Mouse (Mus musculus) liver, embryonic 13.5 days (tissue): ENCODE measurements at regions not wholly inside any gene's neighbourhood (a gene's known extent, or its start where the extent isn't known, plus 50 kb on each side); places are given as distances from the start of the nearest gene placed in this dataset.

Source experiments
- ATAC-seq: fragments of 200-750 bp; cut with Nextera tagmentation; 2 replicates; pipeline ENCODE4 v1.8.0; 2017; ENCODE audit warnings: low read depth, mild to moderate bottlenecking, moderate number of reproducible peaks, moderate library complexity
- DNase-seq: peaks from one replicate; pipeline ENCODE4 v3.0.0; 2022
- H3K27ac ChIP-seq: fragments of 300-500 bp; sonication (generic); 2 replicates; pipeline ENCODE4 v1.5.1; 2015; ENCODE audit warnings: moderate library complexity, mild to moderate bottlenecking, inconsistent platforms
- H3K27me3 ChIP-seq: fragments of 300-500 bp; sonication (generic); 2 replicates; pipeline ENCODE4 v1.6.1; 2015; ENCODE audit warnings: mild to moderate bottlenecking, inconsistent platforms
- H3K36me3 ChIP-seq: fragments of 300-500 bp; sonication (generic); 2 replicates; pipeline ENCODE4 v1.6.1; 2015; ENCODE audit warnings: mild to moderate bottlenecking, inconsistent platforms
- H3K4me1 ChIP-seq: fragments of 300-500 bp; sonication (generic); replicated peaks from 2 replicates; pipeline ENCODE4 v1.6.1; 2015; ENCODE audit warnings: inconsistent platforms
- H3K4me2 ChIP-seq: fragments of 300-500 bp; sonication (generic); 2 replicates; pipeline ENCODE4 v1.6.1; 2015; ENCODE audit warnings: inconsistent platforms, mild to moderate bottlenecking, moderate library complexity
- H3K4me3 ChIP-seq: fragments of 300-500 bp; sonication (generic); replicated peaks from 2 replicates; pipeline ENCODE4 v1.5.1; 2015; ENCODE audit warnings: mild to moderate bottlenecking, inconsistent platforms
- H3K9ac ChIP-seq: fragments of 300-500 bp; sonication (generic); 2 replicates; pipeline ENCODE4 v1.6.1; 2015; ENCODE audit warnings: mild to moderate bottlenecking, inconsistent platforms
- H3K9me3 ChIP-seq: fragments of 300-500 bp; sonication (generic); replicated peaks from 2 replicates; pipeline ENCODE4 v1.6.1; 2016; ENCODE audit warnings: inconsistent platforms
- WGBS: fragments of 180-500 bp; shearing (Covaris S2); methylation state at CpG from one replicate; pipeline ENCODE4 v1.1.7; 2015; ENCODE audit not compliant: insufficient replicate concordance; 5-methylcytosine and 5-hydroxymethylcytosine counted together

DNA sequence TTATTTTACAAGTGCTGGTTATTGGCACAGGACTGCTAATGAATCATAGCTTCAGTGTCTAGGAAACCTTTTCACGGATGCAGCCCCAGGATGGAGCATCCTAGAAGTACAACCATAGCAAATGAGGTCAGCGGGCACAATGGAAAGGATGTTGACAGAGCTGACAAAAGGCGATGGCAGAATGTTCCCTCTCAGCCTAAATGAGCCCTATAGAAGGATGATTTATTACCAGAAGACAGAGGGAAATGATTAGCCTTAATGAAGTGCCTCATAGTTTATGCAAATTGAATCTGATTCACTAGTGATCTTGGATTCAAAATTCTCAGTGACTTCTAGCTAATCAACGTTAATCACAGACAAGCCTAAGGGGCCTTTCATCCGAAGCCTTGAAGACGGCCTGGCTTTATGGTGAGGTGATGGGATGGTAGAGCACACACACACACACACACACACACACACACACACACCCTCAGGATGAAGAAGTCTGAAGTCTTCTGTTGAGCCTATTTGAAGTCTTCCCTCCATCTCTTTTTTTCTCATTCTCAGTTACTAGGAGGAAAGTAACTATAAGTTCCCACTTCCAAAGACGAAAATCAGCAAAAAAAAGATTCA lies 267.4 kb upstream of the Clec14a start:
- ATAC-seq = no peak

DNA sequence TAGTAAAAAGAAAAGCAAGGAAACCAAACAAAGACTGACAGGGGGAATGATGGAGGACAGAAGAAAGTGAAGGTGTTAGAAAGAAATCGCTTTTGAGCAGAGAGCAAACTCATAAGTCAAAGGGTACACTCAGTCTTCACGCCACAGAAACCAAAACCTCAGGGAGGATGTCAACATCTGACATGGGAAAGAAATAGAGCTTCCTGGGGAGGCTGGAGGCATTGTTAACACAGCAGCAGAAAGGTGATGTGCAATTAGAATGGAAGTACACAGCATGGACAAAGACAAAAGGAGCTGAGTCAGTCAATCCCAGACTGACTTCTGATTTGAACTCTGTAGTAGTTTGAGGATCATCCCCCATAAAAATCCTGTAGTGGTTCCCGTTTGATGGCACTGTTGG lies 261.2 kb upstream of the Clec14a start:
- Histone ChIP-seq H3K9ac (no peak overlapping the region), H3K4me2 (no peak overlapping the region), H3K4me3 (no peak overlapping the region), H3K27ac (no peak overlapping the region), H3K4me1 (no peaks in the 10 kb centered on the region), H3K27me3 (no peaks in the 10 kb centered on the region), H3K36me3 (no peaks in the 10 kb centered on the region), H3K9me3 (no peaks in the 10 kb centered on the region)
- no peak for DNase-seq
- WGBS = 14% methylated on average over 3 of the region's 3 CpGs
- no peak for ATAC-seq

More for the DNA sequence above, 267.4 kb upstream of the Clec14a start:
- Histone ChIP-seq H3K27ac (no peak overlapping the region), H3K9ac (no peak overlapping the region), H3K4me3 (no peak overlapping the region), H3K9me3 (no peaks in the 10 kb centered on the region), H3K27me3 (no peaks in the 10 kb centered on the region), H3K36me3 (no peaks in the 10 kb centered on the region), H3K4me1 (no peaks in the 10 kb centered on the region), H3K4me2 (no peak overlapping the region)
- 64% methylated on average over 7 of the region's 7 CpGs for WGBS
- no peak for DNase-seq

- WGBS = 10% methylated on average over 1 of the region's 1 CpGs
- DNase-seq = no peak
- Histone ChIP-seq H3K36me3 (no peaks in the 10 kb centered on the region), H3K4me1 (no peaks in the 10 kb centered on the region), H3K9ac (no peak overlapping the region), H3K9me3 (no peaks in the 10 kb centered on the region), H3K27ac (no peak overlapping the region), H3K4me2 (no peak overlapping the region), H3K4me3 (no peak overlapping the region), H3K27me3 (no peaks in the 10 kb centered on the region)
- no peak for ATAC-seq
These were observed 247.7 kb upstream of the Clec14a start for GRCm38 (mm10) chr12:58516800-58517199.

GRCm38 (mm10) chr12:58513951-58514350 lies 244.9 kb upstream of the Clec14a start:
- DNase-seq (no peak), ATAC-seq (no peak)
- Histone ChIP-seq H3K27ac (no peak overlapping the region), H3K9ac (no peak overlapping the region), H3K36me3 (no peaks in the 10 kb centered on the region), H3K27me3 (no peaks in the 10 kb centered on the region), H3K4me2 (no peak overlapping the region), H3K9me3 (no peaks in the 10 kb centered on the region), H3K4me3 (no peak overlapping the region), H3K4me1 (no peaks in the 10 kb centered on the region)
- WGBS = 71% methylated on average over 1 of the region's 1 CpGs

DNA sequence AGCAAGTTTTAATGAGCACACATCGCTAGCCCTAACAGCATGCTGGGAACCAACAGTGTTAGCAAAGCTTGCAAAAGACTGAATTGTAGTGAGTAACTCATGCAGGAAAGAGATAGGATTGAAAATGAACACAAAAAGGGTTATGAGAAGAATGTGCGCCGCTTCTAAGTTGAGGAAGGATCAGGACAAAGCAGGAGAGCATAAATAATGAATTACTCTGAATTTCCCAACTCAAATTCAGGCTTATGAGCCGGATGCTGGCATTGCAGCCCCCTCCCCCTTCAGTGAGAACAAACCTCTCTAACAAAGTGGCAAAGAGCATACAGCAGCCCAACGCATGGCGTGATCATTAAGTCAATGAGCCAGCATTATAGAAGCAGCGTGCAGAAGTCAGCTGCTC lies 243.6 kb upstream of the Clec14a start:
- H3K9ac ChIP-seq = no peak overlapping the region
- no peaks in the 10 kb centered on the region for H3K4me1 ChIP-seq
- H3K36me3 ChIP-seq = no peaks in the 10 kb centered on the region
- H3K4me3 ChIP-seq = no peak overlapping the region
- H3K9me3 ChIP-seq = no peaks in the 10 kb centered on the region
- H3K27ac ChIP-seq = no peak overlapping the region
- DNase-seq (no peak), ATAC-seq (no peak)
- no peak overlapping the region for H3K4me2 ChIP-seq
- 71% methylated on average over 7 of the region's 7 CpGs for WGBS
- no peaks in the 10 kb centered on the region for H3K27me3 ChIP-seq

DNA sequence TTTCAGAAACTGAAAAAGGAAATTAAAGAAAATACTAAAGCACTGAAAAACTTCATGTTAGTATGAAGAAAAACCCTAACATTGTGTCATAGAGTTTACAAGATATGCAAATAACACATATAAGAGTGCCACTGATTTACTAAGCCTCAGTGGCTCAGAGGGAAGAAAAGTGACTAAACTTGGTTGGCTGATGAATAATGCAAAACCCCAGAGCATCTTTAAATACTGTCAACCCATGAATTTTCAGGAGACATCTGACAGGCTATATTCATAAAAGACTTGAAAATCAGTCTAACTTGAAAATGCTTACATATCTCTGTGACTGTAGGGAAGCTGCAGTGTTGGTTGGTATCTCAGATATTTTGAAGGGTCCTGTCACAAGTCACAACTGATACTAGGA lies 235.2 kb upstream of the Clec14a start:
- H3K36me3 ChIP-seq = no peaks in the 10 kb centered on the region
- no peak overlapping the region for H3K9ac ChIP-seq
- no peak overlapping the region for H3K4me2 ChIP-seq
- no peaks in the 10 kb centered on the region for H3K9me3 ChIP-seq
- H3K27me3 ChIP-seq = no peaks in the 10 kb centered on the region
- no peak overlapping the region for H3K4me3 ChIP-seq
- ATAC-seq (no peak), DNase-seq (no peak)
- no peak overlapping the region for H3K27ac ChIP-seq
- no peaks in the 10 kb centered on the region for H3K4me1 ChIP-seq

DNA sequence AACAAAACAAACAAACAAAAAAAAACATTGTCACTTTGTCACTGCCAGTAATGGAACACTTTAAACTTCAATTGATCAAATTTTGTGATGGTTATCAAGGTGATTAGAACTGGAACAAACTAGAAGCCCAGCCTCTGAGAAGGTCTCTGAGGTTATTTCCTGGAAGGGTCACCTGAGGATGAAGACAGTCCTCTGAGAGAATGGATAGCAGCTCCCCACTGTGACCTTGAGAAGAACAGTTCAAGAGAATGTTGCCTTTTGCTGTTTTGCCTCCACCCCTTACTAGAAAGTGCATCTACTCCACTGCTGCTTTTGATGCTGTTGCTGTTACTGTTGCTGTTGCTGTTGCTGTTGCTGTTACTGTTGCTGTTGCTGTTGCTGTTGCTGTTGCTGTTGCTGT lies 205.1 kb upstream of the Clec14a start:
- Histone ChIP-seq H3K27me3 (no peaks in the 10 kb centered on the region), H3K9ac (no peak overlapping the region), H3K4me1 (no peaks in the 10 kb centered on the region), H3K4me3 (no peak overlapping the region), H3K9me3 (no peaks in the 10 kb centered on the region), H3K36me3 (no peaks in the 10 kb centered on the region), H3K27ac (no peak overlapping the region), H3K4me2 (no peak overlapping the region)
- no peak for DNase-seq
- ATAC-seq = no peak

DNA sequence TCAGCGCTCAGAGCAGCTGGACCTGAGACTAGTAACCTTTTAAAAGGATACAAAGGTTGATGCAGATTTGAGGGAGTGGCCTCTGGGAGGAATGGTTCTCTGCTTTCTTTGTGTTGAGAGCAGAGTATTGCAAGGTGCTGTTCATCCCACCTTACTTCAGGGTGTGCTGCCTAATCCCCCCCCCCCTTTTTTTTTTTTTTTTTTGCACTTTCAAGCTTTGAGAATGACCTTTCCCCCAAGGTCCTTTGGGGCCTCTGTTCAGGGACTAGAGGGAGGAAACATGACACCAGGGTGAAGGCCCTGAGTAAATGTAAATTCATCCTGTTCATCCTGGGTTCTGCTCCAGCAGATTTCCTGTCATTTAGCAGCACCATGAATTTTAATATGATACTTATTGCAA lies 204.4 kb upstream of the Clec14a start:
- no peak for ATAC-seq
- H3K4me1 ChIP-seq = no peaks in the 10 kb centered on the region
- H3K4me2 ChIP-seq = no peak overlapping the region
- no peaks in the 10 kb centered on the region for H3K9me3 ChIP-seq
- H3K36me3 ChIP-seq = no peaks in the 10 kb centered on the region
- H3K9ac ChIP-seq = no peak overlapping the region
- H3K27ac ChIP-seq = no peak overlapping the region
- DNase-seq = no peak
- H3K4me3 ChIP-seq = no peak overlapping the region
- 63% methylated on average over 1 of the region's 1 CpGs for WGBS
- no peaks in the 10 kb centered on the region for H3K27me3 ChIP-seq

GRCm38 (mm10) chr12:58460465-58460864 lies 191.4 kb upstream of the Clec14a start:
- Histone ChIP-seq H3K27ac (no peak overlapping the region), H3K4me2 (no peak overlapping the region)
- no peak for DNase-seq

DNA sequence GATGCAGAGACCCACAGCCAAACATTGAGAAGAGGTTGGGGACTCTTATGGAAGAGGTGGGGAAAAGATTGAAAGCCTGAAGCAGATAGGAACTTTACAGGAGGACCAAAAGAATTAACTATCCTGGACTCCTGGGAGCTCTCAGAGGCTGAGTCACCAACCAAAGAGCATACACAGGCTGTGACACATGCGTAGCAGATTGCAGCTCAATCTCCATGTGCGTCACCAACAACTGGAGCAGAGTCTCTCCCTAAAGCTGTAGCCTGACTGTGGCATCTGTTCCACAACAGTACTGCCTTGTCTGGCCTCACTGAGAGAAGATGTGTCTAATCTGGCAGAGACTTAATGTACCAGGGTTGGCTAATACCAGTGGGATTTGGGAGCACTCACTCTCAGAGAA lies 185.7 kb upstream of the Clec14a start:
- Histone ChIP-seq H3K4me1 (no peaks in the 10 kb centered on the region), H3K27me3 (no peaks in the 10 kb centered on the region), H3K4me3 (no peak overlapping the region), H3K9ac (no peak overlapping the region), H3K9me3 (no peaks in the 10 kb centered on the region), H3K27ac (no peak overlapping the region), H3K4me2 (no peak overlapping the region), H3K36me3 (no peaks in the 10 kb centered on the region)
- no peak for DNase-seq
- ATAC-seq = no peak
- 63% methylated on average over 2 of the region's 2 CpGs for WGBS

More at GRCm38 (mm10) chr12:58460465-58460864, 191.4 kb upstream of the Clec14a start:
- no peaks in the 10 kb centered on the region for H3K9me3 ChIP-seq
- H3K9ac ChIP-seq = no peak overlapping the region
- H3K4me1 ChIP-seq = no peaks in the 10 kb centered on the region
- no peaks in the 10 kb centered on the region for H3K36me3 ChIP-seq
- no peak for ATAC-seq
- WGBS = 76% methylated on average over 3 of the region's 3 CpGs
- no peaks in the 10 kb centered on the region for H3K27me3 ChIP-seq
- H3K4me3 ChIP-seq = no peak overlapping the region

DNA sequence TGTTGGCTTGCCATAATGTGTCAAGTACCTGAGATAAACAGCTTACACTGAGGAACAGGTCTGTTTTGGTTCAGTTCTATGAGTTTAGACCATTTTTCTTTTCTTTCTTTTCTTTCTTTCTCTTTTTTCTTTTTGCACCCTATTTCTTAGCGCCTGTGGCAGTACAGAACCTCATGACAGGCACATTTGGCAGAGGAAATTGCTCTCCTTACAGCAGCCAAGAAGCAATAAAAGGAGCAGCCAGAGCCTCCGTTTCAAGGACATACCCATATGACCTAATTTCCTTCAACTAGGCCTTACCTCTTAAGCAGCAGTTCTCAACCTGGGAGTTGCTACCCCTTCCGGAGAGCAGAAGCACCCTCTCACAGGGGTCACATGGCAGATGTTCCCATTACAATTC lies 173.9 kb upstream of the Clec14a start:
- DNase-seq (no peak), ATAC-seq (no peak)
- H3K4me1 ChIP-seq = no peaks in the 10 kb centered on the region
- no peak overlapping the region for H3K4me3 ChIP-seq
- no peaks in the 10 kb centered on the region for H3K36me3 ChIP-seq
- no peaks in the 10 kb centered on the region for H3K27me3 ChIP-seq
- 56% methylated on average over 3 of the region's 3 CpGs for WGBS
- no peak overlapping the region for H3K4me2 ChIP-seq
- H3K27ac ChIP-seq = no peak overlapping the region
- H3K9ac ChIP-seq = no peak overlapping the region
- H3K9me3 ChIP-seq = no peaks in the 10 kb centered on the region

- Histone ChIP-seq H3K27me3 (no peaks in the 10 kb centered on the region), H3K36me3 (no peaks in the 10 kb centered on the region), H3K9me3 (no peaks in the 10 kb centered on the region), H3K27ac (no peak overlapping the region), H3K4me3 (no peak overlapping the region), H3K4me2 (no peak overlapping the region), H3K4me1 (no peaks in the 10 kb centered on the region), H3K9ac (no peak overlapping the region)
- no peak for ATAC-seq
- WGBS = 73% methylated on average over 2 of the region's 2 CpGs
- DNase-seq = no peak
These were observed 172.9 kb upstream of the Clec14a start for GRCm38 (mm10) chr12:58441962-58442361.
